Mouse (Mus musculus) intestine, embryonic 16.5 days (tissue): ENCODE measurements around the gene Fam129b. TPM values are rescaled to one million over a fixed set of nuclear protein-coding genes. Genes with fewer than 3 reads are reported as not detected.

Source experiments
- ATAC-seq: fragments of 200-750 bp; cut with Nextera tagmentation; 2 replicates; pipeline ENCODE4 v1.8.0; 2017; ENCODE audit warnings: moderate TSS enrichment, moderate library complexity
- H3K27ac ChIP-seq: fragments of 300-500 bp; sonication (generic); 2 replicates; pipeline ENCODE4 v1.5.1; 2014; ENCODE audit warnings: mild to moderate bottlenecking, low read length
- H3K27me3 ChIP-seq: fragments of 300-500 bp; sonication (generic); replicated peaks from 2 replicates; pipeline ENCODE4 v1.6.1; 2014; ENCODE audit warnings: low read length, control low read depth, mixed read lengths; ENCODE audit not compliant: control insufficient read depth, insufficient read depth
- H3K36me3 ChIP-seq: fragments of 300-500 bp; sonication (generic); 2 replicates; pipeline ENCODE4 v1.6.1; 2014; ENCODE audit warnings: low read length, control low read depth; ENCODE audit not compliant: control insufficient read depth, insufficient read depth
- H3K4me1 ChIP-seq: fragments of 300-500 bp; sonication (generic); 2 replicates; pipeline ENCODE4 v1.6.1; 2014; ENCODE audit warnings: low read length, control low read depth, mixed read lengths; ENCODE audit not compliant: control insufficient read depth, insufficient read depth
- H3K4me2 ChIP-seq: fragments of 300-500 bp; sonication (generic); 2 replicates; pipeline ENCODE4 v1.6.1; 2014; ENCODE audit warnings: low read depth, low read length, control low read depth
- H3K4me3 ChIP-seq: fragments of 300-500 bp; sonication (generic); 2 replicates; pipeline ENCODE4 v1.5.1; 2014; ENCODE audit warnings: mild to moderate bottlenecking, low read length
- H3K9ac ChIP-seq: fragments of 300-500 bp; sonication (generic); 2 replicates; pipeline ENCODE4 v1.6.1; 2014; ENCODE audit warnings: low read depth, low read length
- H3K9me3 ChIP-seq: fragments of 300-500 bp; sonication (generic); 2 replicates; pipeline ENCODE4 v1.6.1; 2016; ENCODE audit warnings: low read length, control low read depth; ENCODE audit not compliant: control insufficient read depth
- WGBS: fragments of 180-500 bp; shearing (Covaris S2); extraction: QIAGEN DNeasy Blood & Tissue Kit; methylation state at CpG from one replicate; pipeline ENCODE4 v1.1.7; 2014; 5-methylcytosine and 5-hydroxymethylcytosine counted together
- polyA plus RNA-seq: library from polyadenylated mRNA; unstranded; fragments of >200 nt; fragmentation: Nextera tagmentation; extraction: Ambion mirVana; gene quantifications from 2 replicates; pipeline ENCODE4 v1.2.1, GENCODE M21; 2015

The Fam129b gene
- polyA plus RNA-seq, 1 experiment from 2014 or later: 35.4 TPM

DNA sequence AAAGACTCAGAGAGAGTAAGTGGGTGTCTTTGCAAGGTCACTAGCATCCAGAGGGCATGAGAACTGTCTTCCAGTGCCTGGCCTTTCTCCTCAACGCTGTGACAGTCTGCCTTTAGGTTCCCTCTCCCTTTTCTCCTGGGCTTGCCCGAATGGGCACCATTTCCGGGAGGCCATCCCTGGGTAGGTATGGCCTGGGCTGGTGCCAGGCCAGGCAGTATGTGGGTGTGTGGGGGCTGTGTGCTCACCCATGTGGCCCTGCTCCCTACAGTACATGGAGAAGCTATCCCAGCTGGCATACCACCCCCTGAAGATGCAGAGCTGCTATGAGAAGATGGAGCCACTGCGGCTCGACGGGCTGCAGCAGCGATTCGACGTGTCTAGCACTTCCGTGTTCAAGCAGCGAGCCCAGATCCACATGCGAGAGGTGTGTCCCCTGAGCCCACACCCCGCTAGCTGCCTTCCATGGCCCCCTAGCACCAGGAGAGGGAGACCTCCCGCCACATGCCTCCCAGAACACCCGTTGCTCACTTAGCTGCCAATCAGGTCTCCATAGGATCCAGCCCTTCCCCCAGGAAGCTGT is 46.0 kb downstream of the Fam129b start:
- Histone ChIP-seq H3K27ac (no peak overlapping the region), H3K9me3 (no peaks in the 10 kb centered on the region), H3K9ac (no peak overlapping the region), H3K27me3 (no peaks in the 10 kb centered on the region), H3K4me2 (no peak overlapping the region), H3K4me3 (no peak overlapping the region), H3K36me3 (0 out of 2 replicates have a peak, but pooled peaks cover 8% of the 10 kb centered on the region), H3K4me1 (no peaks in the 10 kb centered on the region)
- 91% methylated on average over 15 of the region's 15 CpGs for WGBS
- ATAC-seq: no peak

DNA sequence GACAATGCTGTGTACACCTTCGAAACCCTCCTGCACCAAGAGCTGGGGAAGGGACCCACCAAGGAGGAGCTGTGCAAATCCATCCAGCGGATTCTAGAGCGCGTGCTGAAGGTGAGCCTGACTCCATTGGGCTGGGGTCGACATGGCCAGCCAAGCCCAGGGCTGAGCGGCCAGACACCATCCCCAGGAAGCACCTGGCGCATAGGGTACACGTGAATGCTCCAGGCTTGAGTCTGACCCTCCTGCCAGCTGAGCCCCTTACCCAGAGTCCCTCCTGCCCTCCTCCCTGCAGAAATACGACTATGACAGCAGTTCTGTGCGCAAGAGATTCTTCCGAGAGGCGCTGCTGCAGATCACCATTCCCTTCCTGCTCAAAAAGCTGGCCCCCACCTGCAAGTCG is 46.6 kb downstream of the Fam129b start:
- no peak overlapping the region for H3K4me3 ChIP-seq
- no peaks in the 10 kb centered on the region for H3K9me3 ChIP-seq
- no peak for ATAC-seq
- H3K36me3 ChIP-seq: 0 out of 2 replicates have a peak, but pooled peaks cover 8% of the 10 kb centered on the region
- H3K27ac ChIP-seq: no peak overlapping the region
- H3K4me2 ChIP-seq: no peak overlapping the region
- no peak overlapping the region for H3K9ac ChIP-seq
- H3K4me1 ChIP-seq: no peaks in the 10 kb centered on the region
- WGBS: 83% methylated on average over 13 of the region's 13 CpGs
- no peaks in the 10 kb centered on the region for H3K27me3 ChIP-seq

DNA sequence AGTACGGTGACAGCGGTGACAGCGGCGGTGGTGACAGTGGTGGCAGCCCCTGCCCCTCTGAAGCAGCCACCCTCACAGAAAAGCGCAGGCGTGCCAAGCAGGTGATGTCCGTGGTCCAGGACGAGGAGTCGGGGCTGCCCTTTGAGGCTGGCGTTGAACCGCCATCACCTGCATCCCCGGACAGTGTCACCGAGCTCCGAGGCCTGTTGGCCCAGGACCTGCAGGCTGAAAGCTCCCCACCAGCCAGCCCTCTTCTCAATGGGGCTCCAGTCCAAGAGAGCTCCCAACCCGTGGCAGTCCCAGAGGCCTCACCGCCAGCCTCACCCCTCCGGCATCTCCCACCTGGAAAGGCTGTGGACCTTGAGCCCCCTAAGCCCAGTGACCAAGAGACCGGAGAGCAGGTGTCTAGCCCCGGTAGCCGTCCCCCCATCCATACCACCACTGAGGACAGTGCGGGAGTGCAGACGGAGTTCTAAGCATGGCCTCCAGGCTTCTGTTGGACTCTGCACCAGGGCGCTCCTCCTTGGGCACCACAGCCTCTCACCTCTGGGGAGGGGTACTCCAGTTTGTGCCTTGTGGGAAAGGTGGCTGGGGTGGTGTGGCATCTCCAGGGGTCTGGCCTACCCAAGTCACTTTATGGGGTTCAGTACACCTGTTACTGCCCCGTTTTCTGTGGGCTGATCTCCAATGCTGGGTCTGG is 47.8 kb downstream of the Fam129b start:
- Histone ChIP-seq H3K9me3 (no peaks in the 10 kb centered on the region), H3K27me3 (no peaks in the 10 kb centered on the region), H3K27ac (no peak overlapping the region), H3K36me3 (0 out of 2 replicates have a peak, but pooled peaks cover 8% of the 10 kb centered on the region), H3K9ac (no peak overlapping the region), H3K4me3 (no peak overlapping the region), H3K4me1 (no peaks in the 10 kb centered on the region), H3K4me2 (no peak overlapping the region)
- no peak for ATAC-seq
- 94% methylated on average over 24 of the region's 24 CpGs for WGBS

DNA sequence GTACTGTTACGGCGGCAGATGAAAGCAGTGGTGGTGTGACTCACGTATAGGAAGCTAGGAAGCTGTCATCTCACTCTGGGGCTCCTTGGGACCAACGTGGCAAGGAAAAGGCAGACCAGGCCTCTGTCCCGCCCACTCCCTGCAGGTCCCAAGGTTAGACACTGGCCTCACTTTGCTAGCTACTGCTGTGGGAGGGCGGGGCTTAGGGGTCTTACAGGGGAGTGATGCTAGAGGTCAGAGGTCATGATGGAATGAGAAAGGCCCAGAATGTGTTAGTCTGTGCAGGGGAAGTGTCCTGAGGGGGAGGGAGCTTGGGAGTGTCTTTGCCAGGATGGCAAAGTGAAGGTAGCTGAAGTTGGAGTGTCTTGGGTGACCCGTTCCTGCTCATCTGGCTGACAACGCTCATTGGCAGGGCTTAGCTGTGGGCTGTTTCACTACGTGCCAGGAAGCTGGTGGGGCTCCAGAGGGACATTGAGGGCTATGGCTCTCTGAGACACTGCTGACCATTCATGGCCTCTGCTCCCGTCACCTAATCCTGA is 48.5 kb downstream of the Fam129b start:
- WGBS: 80% methylated on average over 10 of the region's 10 CpGs
- Histone ChIP-seq H3K4me1 (no peaks in the 10 kb centered on the region), H3K4me2 (no peak overlapping the region), H3K27ac (no peak overlapping the region), H3K4me3 (no peak overlapping the region), H3K36me3 (0 out of 2 replicates have a peak, but pooled peaks cover 8% of the 10 kb centered on the region), H3K27me3 (no peaks in the 10 kb centered on the region), H3K9me3 (no peaks in the 10 kb centered on the region), H3K9ac (no peak overlapping the region)
- ATAC-seq: no peak

DNA sequence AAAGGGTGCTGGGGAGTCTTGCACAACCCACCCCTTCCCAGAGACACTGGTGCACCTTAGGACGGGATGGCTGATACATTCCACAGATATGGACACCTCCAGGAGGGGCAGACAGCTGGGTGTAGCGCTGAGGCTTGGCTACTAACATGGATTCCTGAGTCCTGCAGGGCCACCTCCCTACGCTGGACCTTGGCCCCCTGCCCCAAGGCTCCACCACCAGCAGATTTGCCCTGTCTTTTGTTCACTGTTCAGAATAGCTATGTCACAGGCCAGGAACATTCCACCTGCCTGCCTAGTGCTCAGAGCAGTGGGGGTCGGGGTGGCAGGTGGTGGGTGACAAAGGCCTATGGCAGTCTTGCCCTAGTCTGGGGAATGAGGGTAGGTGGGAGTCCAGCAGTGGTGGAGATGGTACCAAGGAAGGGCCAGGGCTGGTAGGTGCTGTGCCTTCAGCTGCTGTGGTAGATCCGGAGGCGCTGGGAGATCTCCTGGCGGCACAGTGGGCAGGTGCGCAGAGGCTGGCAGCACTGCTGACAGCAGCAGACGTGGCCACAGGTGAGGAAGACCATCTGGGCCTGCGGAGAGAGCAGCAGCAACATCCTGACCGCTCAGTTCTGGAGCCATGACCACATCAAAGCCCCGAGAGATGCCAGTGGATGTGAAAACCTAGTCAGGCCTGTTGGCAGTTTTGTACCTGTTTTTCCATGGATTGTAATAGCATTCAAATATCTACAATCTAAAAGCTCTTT is 50.6 kb downstream of the Fam129b start:
- no peak overlapping the region for H3K4me3 ChIP-seq
- no peaks in the 10 kb centered on the region for H3K4me1 ChIP-seq
- 89% methylated on average over 12 of the region's 12 CpGs for WGBS
- no peak overlapping the region for H3K27ac ChIP-seq
- no peaks in the 10 kb centered on the region for H3K27me3 ChIP-seq
- ATAC-seq: no peak
- no peaks in the 10 kb centered on the region for H3K36me3 ChIP-seq
- H3K9me3 ChIP-seq: no peaks in the 10 kb centered on the region
- H3K9ac ChIP-seq: no peak overlapping the region
- no peak overlapping the region for H3K4me2 ChIP-seq

DNA sequence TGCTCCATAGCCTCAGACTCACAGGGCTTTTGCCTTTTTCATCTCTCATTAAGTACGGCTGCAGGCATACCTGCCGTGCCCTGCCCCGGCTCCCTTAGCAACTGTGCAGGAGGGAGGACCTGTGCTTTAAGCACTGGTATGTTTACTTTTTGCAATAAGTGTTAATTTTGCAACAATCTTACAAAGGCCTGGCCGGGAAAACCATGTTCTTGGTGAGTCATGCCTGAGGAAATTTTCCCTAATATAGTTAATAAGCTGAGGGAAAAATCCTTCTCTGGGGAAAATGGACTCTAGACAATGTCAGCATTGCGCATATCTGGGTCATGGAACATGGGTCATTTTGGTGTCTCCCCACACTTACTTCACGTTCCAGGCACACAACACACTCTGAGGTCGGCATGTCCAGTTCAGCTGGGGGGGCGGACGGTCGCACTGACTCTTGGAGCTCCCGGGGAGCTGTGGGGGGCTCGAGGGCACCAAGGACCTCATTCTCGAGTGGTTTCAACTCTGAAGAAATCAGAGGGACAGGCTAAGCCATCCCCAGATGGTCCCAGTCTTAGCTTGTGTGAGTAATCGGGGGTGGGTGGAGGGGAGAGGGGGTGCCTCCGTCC is 51.8 kb downstream of the Fam129b start:
- 65% methylated on average over 15 of the region's 15 CpGs for WGBS
- no peaks in the 10 kb centered on the region for H3K9me3 ChIP-seq
- no peak overlapping the region for H3K27ac ChIP-seq
- H3K27me3 ChIP-seq: no peaks in the 10 kb centered on the region
- no peak overlapping the region for H3K4me2 ChIP-seq
- ATAC-seq: no peak
- no peak overlapping the region for H3K9ac ChIP-seq
- H3K4me1 ChIP-seq: 0 out of 2 replicates have a peak, but pooled peaks cover 2% of the 10 kb centered on the region
- no peak overlapping the region for H3K4me3 ChIP-seq
- no peaks in the 10 kb centered on the region for H3K36me3 ChIP-seq

DNA sequence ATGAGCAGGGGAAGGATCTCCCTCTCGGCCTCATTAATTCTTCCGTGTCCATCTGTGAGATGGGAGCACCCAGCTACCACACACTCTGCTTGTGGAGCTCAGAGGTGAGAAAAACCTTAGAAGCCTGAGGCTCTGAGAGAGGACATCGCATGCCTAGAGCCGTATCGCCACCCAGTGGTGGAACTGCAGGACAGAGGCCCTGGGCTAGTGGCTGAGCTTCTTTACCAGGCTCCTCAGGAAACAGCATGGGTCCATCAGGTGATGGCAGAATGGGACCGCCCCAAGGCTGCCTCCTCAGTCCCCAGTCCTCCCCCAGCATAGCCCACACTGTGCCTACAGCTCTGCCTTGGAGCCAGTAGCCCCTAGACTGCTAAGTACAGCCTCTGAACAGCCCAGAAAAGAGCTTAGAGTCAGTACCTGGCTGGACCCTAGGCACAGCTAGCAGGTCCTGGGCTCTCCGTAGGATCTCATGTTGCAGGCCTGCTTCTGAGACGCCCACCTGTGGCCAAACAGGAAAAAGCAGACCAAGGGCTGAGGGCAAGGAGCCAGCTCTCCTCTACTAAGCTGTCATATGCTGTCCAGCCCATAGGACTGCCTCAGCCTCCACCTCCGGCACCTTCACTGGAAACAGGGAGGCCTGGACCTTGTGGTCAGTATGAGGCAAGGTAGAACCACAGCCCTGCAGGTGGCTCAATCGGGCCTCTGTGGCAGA is 52.5 kb downstream of the Fam129b start:
- H3K9ac ChIP-seq: no peak overlapping the region
- H3K4me1 ChIP-seq: 0 out of 2 replicates have a peak, but pooled peaks cover 2% of the 10 kb centered on the region
- H3K36me3 ChIP-seq: no peaks in the 10 kb centered on the region
- no peak overlapping the region for H3K4me3 ChIP-seq
- peak; percentile 62 for ATAC-seq
- no peaks in the 10 kb centered on the region for H3K27me3 ChIP-seq
- no peak overlapping the region for H3K27ac ChIP-seq
- H3K9me3 ChIP-seq: no peaks in the 10 kb centered on the region
- no peak overlapping the region for H3K4me2 ChIP-seq
- 30% methylated on average over 10 of the region's 10 CpGs for WGBS

DNA sequence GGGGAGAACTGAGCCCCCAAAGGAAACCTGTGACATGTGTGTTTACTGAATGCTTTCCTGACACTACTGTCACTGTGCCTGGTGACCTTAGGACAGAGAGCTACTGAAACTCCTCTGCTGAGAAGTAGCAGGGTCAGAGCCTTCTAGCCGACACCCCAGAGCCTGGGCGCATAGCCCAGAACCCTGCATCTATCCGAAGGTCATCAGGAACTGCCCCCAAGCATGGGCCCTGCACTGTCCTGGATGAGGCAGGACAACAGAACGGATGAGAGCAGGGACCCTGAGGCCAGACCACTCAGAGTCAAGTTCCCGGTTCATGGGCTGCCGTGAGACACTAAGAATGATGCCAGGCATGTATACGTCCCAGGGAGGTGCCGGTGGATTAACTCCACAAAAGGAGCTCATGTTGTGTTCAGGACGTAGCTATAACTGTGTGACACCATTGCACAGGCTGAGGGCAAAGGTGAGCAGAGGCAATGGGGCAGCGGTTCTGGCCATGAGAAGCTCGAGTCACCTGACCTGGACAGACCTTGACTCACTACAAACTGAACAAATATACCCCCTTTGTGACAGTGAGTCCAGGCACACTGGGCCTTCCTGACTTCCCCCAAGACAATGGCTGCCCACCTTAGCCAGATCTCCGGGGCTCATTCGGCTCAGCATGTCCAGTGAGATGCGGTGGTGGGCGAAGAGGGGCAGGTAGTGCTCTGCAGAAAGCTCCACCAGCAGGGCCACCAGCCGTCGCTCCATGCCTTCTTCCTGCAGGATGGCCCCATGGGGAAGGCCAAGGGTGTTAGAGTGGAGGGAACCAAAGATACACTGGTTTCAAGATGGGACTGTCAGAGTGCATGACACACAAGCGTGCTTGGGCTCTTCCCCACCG is 53.3 kb downstream of the Fam129b start:
- Histone ChIP-seq H3K4me2 (no peak overlapping the region), H3K4me1 (0 out of 2 replicates have a peak, but pooled peaks cover 2% of the 10 kb centered on the region), H3K27me3 (no peaks in the 10 kb centered on the region), H3K9ac (no peak overlapping the region), H3K4me3 (no peak overlapping the region), H3K9me3 (no peaks in the 10 kb centered on the region), H3K36me3 (no peaks in the 10 kb centered on the region), H3K27ac (no peak overlapping the region)
- 89% methylated on average over 19 of the region's 19 CpGs for WGBS
- ATAC-seq: no peak
